Mouse (Mus musculus): ENCODE measurements at regions not wholly inside any gene's neighbourhood (a gene's known extent, or its start where the extent isn't known, plus 50 kb on each side); places are given as distances from the start of the nearest gene placed in this dataset.

DNA sequence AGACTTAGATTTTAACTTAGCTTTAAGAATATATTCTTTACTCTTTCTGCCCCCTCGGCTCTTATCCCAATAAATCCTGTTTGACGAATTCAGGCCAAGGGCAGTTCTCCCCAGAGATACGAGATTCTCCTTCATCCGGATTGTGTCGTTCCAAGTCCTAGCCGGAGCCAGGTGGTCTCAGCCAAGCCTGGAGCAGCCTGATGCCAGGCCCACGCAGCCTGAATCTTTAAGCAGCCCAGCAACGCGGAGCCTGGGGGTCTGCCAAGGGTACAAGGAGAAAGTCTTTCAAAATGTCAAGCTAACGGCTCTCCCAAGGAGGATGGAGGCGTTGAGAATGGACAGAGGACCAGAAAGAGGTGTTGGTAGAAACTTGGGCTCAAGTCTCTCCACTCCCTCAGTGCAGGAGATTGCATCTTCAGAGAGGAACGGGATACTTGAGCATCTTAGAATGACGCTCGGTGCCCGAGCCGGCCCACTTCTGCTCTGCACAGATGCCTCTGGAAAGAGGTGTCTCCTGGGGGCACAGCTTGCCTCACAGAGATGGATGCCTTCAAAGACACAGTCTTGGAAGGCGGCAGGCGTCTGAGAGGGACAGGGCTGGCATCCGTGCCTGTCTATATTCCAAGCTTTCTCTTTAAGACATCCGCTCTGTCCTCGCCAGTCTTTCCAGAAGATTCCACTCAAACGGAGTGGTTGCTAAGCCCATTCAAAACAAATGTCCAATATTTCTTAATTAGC is 145.2 kb upstream of the Ubl3 start:
- Histone ChIP-seq H3K4me3 (replicated peaks; ENCODE audit: low read depth, low read length) (no peak overlapping the region), H3K9me3 (replicated peaks; ENCODE audit: low read length) (no peaks in the 10 kb centered on the region), H3K4me2 (ENCODE audit: low read length) (no peak overlapping the region), H3K4me1 (replicated peaks; ENCODE audit: insufficient read depth, low read length) (peaks cover 4% of the 10 kb centered on the region), H3K9ac (ENCODE audit: low read depth, low read length) (no peak overlapping the region), H3K36me3 (ENCODE audit: insufficient read depth, low read length) (no peaks in the 10 kb centered on the region), H3K27me3 (ENCODE audit: insufficient read depth, low read length) (no peaks in the 10 kb centered on the region), H3K27ac (peak overlapping the region; percentile 36; the same call in 1 of the 2 replicates)
- ATAC-seq (replicated peaks; ENCODE audit: low FRiP score, low read depth) (no peak), DNase-seq (ENCODE audit: low spot score) (no peak)
- no peak for TF ChIP-seq CTCF (IDR thresholded peaks at IDR 0.05; ENCODE audit: low read depth)
- WGBS, result 58% methylated on average over 22 of the region's 22 CpGs

DNA sequence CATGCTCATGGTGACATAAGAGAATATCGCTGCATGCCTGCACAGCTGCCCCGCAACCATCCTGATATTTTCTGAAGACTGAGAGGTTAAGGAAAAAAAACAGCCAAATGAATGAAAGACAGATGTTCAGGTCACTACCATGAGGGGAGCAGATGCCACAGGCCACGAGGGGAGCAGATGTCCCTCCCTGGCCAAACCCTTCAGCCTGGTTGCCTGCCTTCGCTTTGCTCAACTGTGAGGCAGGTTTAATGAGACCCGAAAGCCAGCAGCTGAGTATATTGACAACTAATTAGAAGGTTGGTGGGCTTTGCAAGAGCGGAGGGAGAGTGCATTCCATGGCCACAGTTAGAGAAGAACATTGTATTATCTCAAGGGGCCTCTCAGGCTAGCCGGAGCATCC is 141.8 kb upstream of the Ubl3 start:
- ATAC-seq (replicated peaks; ENCODE audit: low FRiP score, low read depth) (no peak), DNase-seq (ENCODE audit: low spot score) (no peak)
- no peak overlapping the region for H3K9ac ChIP-seq (ENCODE audit: low read depth, low read length)
- no peak overlapping the region for H3K27ac ChIP-seq
- H3K27me3 ChIP-seq (ENCODE audit: insufficient read depth, low read length), result no peaks in the 10 kb centered on the region
- H3K4me3 ChIP-seq (replicated peaks; ENCODE audit: low read depth, low read length), result no peak overlapping the region
- no peak for TF ChIP-seq CTCF (IDR thresholded peaks at IDR 0.05; ENCODE audit: low read depth)
- no peaks in the 10 kb centered on the region for H3K9me3 ChIP-seq (replicated peaks; ENCODE audit: low read length)
- 84% methylated on average over 7 of the region's 7 CpGs for WGBS
- H3K36me3 ChIP-seq (ENCODE audit: insufficient read depth, low read length), result no peaks in the 10 kb centered on the region
- peaks cover 7% of the 10 kb centered on the region for H3K4me1 ChIP-seq (replicated peaks; ENCODE audit: insufficient read depth, low read length)
- no peak overlapping the region for H3K4me2 ChIP-seq (ENCODE audit: low read length)

DNA sequence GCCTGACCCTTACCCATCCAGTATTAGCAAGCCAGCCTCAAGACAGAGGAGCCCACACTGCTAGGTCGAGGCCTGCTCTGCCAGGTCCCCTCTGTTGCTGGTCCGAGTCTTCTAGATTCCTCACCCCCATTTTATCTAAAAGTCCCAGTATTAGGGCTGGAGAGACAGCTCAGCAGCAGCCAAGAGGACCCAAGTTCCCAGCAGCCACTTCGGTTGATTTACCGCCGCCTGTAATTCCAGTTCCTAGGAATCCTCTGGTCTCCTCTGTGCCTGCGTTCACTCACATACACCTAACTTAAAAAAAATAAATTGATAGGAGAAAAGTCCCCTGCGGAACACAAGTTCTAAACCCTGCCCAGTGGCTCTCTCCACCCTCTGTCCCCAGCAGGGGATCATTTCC is 138.9 kb upstream of the Ubl3 start:
- no peaks in the 10 kb centered on the region for H3K9me3 ChIP-seq (replicated peaks; ENCODE audit: low read length)
- H3K27me3 ChIP-seq (ENCODE audit: insufficient read depth, low read length), result no peaks in the 10 kb centered on the region
- H3K36me3 ChIP-seq (ENCODE audit: insufficient read depth, low read length), result no peaks in the 10 kb centered on the region
- ATAC-seq (replicated peaks; ENCODE audit: low FRiP score, low read depth), result no peak
- no peak overlapping the region for H3K27ac ChIP-seq
- DNase-seq (ENCODE audit: low spot score), result no peak
- no peak overlapping the region for H3K4me2 ChIP-seq (ENCODE audit: low read length)
- no peak overlapping the region for H3K4me3 ChIP-seq (replicated peaks; ENCODE audit: low read depth, low read length)
- H3K4me1 ChIP-seq (replicated peaks; ENCODE audit: insufficient read depth, low read length), result 0 out of 2 replicates have a peak, but pooled peaks cover 3% of the 10 kb centered on the region
- TF ChIP-seq CTCF (IDR thresholded peaks at IDR 0.05; ENCODE audit: low read depth), result no peak
- 61% methylated on average over 7 of the region's 7 CpGs for WGBS
- H3K9ac ChIP-seq (ENCODE audit: low read depth, low read length), result 0 out of 2 replicates have a peak overlapping the region, but pooled peaks have one; percentile 29

DNA sequence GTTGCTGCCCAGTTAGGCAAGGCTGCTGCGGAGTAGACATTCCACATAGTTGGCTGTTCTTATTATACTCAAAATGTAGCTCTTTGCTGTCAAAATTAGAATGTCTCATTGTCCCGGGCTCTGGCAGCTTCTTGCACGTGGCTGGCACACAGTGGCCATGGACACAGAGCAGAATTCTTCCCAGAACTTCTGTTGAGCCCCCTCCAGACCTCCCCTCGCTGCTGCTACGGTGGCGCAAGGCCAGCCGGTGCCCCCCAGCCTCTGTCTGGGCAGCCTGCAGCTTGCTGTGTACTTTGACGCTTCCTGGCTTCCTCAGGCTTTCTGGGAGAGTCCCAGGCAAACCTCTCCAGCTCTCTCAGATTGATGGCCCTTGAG is 138.2 kb upstream of the Ubl3 start:
- DNase-seq (ENCODE audit: low spot score) (no peak), ATAC-seq (replicated peaks; ENCODE audit: low FRiP score, low read depth) (no peak)
- 0 out of 2 replicates have a peak overlapping the region, but pooled peaks have one; percentile 29 for H3K9ac ChIP-seq (ENCODE audit: low read depth, low read length)
- H3K4me3 ChIP-seq (replicated peaks; ENCODE audit: low read depth, low read length), result no peak overlapping the region
- H3K27ac ChIP-seq, result no peak overlapping the region
- H3K4me2 ChIP-seq (ENCODE audit: low read length), result no peak overlapping the region
- 0 out of 2 replicates have a peak, but pooled peaks cover 3% of the 10 kb centered on the region for H3K4me1 ChIP-seq (replicated peaks; ENCODE audit: insufficient read depth, low read length)
- TF ChIP-seq CTCF (IDR thresholded peaks at IDR 0.05; ENCODE audit: low read depth), result no peak
- no peaks in the 10 kb centered on the region for H3K36me3 ChIP-seq (ENCODE audit: insufficient read depth, low read length)
- H3K27me3 ChIP-seq (ENCODE audit: insufficient read depth, low read length), result no peaks in the 10 kb centered on the region
- WGBS, result 64% methylated on average over 8 of the region's 8 CpGs
- no peaks in the 10 kb centered on the region for H3K9me3 ChIP-seq (replicated peaks; ENCODE audit: low read length)

DNA sequence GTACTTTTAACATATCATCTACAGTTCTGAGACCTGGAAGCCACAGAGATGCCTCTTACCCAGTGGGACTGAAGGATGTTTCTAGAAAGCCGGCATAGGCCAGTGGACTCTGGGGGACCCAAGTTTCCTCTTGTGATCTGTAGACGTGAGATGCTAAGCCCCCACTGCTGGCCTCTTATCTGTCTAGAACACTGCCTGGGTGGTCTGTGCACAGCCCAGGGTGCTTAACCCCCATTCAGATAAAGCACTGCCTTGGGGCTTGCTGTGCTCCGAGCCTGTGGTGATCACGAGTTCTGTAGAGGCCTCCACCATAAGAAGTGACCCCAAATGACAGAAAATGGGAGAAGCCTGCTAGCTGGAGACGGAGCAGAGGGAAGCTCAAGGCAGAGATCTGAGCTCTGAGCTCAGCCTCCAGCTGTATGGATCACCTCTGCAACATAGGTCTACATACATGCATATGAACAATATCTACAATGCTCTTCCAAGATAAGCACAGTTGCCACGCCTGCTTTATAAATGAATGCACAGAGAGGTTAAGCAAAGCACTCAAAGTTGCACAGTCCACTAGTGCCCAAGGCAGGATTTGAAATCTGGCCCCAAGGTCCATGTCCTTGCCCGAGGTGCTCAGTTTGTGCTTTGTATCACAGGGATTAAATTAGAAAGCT is 137.7 kb upstream of the Ubl3 start:
- TF ChIP-seq CTCF (IDR thresholded peaks at IDR 0.05; ENCODE audit: low read depth), result no peak
- no peaks in the 10 kb centered on the region for H3K27me3 ChIP-seq (ENCODE audit: insufficient read depth, low read length)
- 71% methylated on average over 7 of the region's 7 CpGs for WGBS
- H3K9ac ChIP-seq (ENCODE audit: low read depth, low read length), result no peak overlapping the region
- DNase-seq (ENCODE audit: low spot score) (no peak), ATAC-seq (replicated peaks; ENCODE audit: low FRiP score, low read depth) (no peak)
- no peak overlapping the region for H3K4me3 ChIP-seq (replicated peaks; ENCODE audit: low read depth, low read length)
- no peak overlapping the region for H3K27ac ChIP-seq
- no peak overlapping the region for H3K4me2 ChIP-seq (ENCODE audit: low read length)
- H3K9me3 ChIP-seq (replicated peaks; ENCODE audit: low read length), result no peaks in the 10 kb centered on the region
- H3K4me1 ChIP-seq (replicated peaks; ENCODE audit: insufficient read depth, low read length), result 0 out of 2 replicates have a peak, but pooled peaks cover 3% of the 10 kb centered on the region
- no peaks in the 10 kb centered on the region for H3K36me3 ChIP-seq (ENCODE audit: insufficient read depth, low read length)

DNA sequence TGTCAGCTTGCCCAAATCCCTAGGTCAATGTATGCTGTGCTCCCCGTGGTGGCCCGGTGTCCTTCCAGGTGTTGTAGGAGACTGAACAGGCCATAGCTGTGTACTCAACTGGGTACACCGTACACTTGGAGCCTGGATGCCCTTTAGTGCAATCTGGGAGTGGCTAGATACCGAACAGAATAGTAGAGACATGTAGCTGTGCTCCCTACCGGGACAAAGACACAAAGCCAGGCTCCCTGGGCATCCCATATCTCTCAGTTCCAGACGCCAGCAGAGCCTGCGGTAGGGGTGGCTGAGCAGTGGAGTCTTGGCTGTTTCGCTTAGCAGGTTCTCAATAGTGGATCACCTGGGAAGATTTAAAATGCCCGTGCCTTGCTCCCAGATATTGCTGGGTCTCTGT is 136.7 kb upstream of the Ubl3 start:
- no peaks in the 10 kb centered on the region for H3K9me3 ChIP-seq (replicated peaks; ENCODE audit: low read length)

More for the DNA sequence above, 136.7 kb upstream of the Ubl3 start:
- no peak overlapping the region for H3K9ac ChIP-seq (ENCODE audit: low read depth, low read length)
- no peaks in the 10 kb centered on the region for H3K27me3 ChIP-seq (ENCODE audit: insufficient read depth, low read length)
- no peak overlapping the region for H3K27ac ChIP-seq
- 0 out of 2 replicates have a peak, but pooled peaks cover 3% of the 10 kb centered on the region for H3K4me1 ChIP-seq (replicated peaks; ENCODE audit: insufficient read depth, low read length)
- ATAC-seq (replicated peaks; ENCODE audit: low FRiP score, low read depth), result no peak
- no peak overlapping the region for H3K4me2 ChIP-seq (ENCODE audit: low read length)
- 91% methylated on average over 9 of the region's 9 CpGs for WGBS
- DNase-seq (ENCODE audit: low spot score), result no peak
- H3K4me3 ChIP-seq (replicated peaks; ENCODE audit: low read depth, low read length), result no peak overlapping the region
- no peak for TF ChIP-seq CTCF (IDR thresholded peaks at IDR 0.05; ENCODE audit: low read depth)
- no peaks in the 10 kb centered on the region for H3K36me3 ChIP-seq (ENCODE audit: insufficient read depth, low read length)
